Mouse (Mus musculus) embryonic facial prominence, embryonic 12.5 days (tissue): ENCODE data around the gene Lce3e. TPM values are rescaled to one million over a fixed set of nuclear protein-coding genes. Genes with fewer than 3 reads are reported as not detected.
A peak's percentile ranks its signal among the peaks of the same experiment; 100 is the strongest.

Experiments
- ATAC-seq: fragments of 200-750 bp; cut with Nextera tagmentation; 2 replicates; pipeline ENCODE4 v1.8.0; 2017; ENCODE audit not compliant: insufficient number of reproducible peaks, insufficient read depth, low FRiP score, low TSS enrichment
- H3K27ac ChIP-seq: fragments of 300-500 bp; sonication (generic); 2 replicates; pipeline ENCODE4 v1.5.1; 2016; ENCODE audit warnings: mild to moderate bottlenecking
- H3K27me3 ChIP-seq: fragments of 300-500 bp; sonication (generic); 2 replicates; pipeline ENCODE4 v1.6.1; 2016; ENCODE audit warnings: mild to moderate bottlenecking, moderate library complexity
- H3K36me3 ChIP-seq: fragments of 300-500 bp; sonication (generic); 2 replicates; pipeline ENCODE4 v1.6.1; 2016; ENCODE audit warnings: mild to moderate bottlenecking
- H3K4me1 ChIP-seq: fragments of 300-500 bp; sonication (generic); 2 replicates; pipeline ENCODE4 v1.6.1; 2016
- H3K4me2 ChIP-seq: fragments of 300-500 bp; sonication (generic); replicated peaks from 2 replicates; pipeline ENCODE4 v1.6.1; 2016; ENCODE audit warnings: mild to moderate bottlenecking, moderate library complexity
- H3K4me3 ChIP-seq: fragments of 300-500 bp; sonication (generic); 2 replicates; pipeline ENCODE4 v1.5.1; 2016; ENCODE audit warnings: mild to moderate bottlenecking
- H3K9ac ChIP-seq: fragments of 300-500 bp; sonication (generic); 2 replicates; pipeline ENCODE4 v1.6.1; 2016; ENCODE audit warnings: mild to moderate bottlenecking, moderate library complexity
- H3K9me3 ChIP-seq: fragments of 300-500 bp; sonication (generic); 2 replicates; pipeline ENCODE4 v1.6.1; 2016; ENCODE audit warnings: mild to moderate bottlenecking, moderate library complexity
- WGBS: fragments of 180-500 bp; shearing (Covaris S2); methylation state at CpG from one replicate; pipeline ENCODE4 v1.1.7; 2016; 5-methylcytosine and 5-hydroxymethylcytosine counted together
- polyA plus RNA-seq: library from polyadenylated mRNA; unstranded; fragments of >200 nt; fragmentation: Nextera tagmentation; extraction: Ambion mirVana; gene quantifications from 2 replicates; pipeline ENCODE4 v1.2.1, GENCODE M21; 2016

The Lce3e gene
- polyA plus RNA-seq, 1 experiment from 2014 or later: not detected

- peak overlapping the region; percentile 68 for H3K4me2 ChIP-seq
- H3K27ac ChIP-seq: no peak overlapping the region
- H3K4me1 ChIP-seq: no peaks in the 10 kb centered on the region
- H3K27me3 ChIP-seq: 0 out of 2 replicates have a peak, but pooled peaks cover 6% of the 10 kb centered on the region
- peak overlapping the region; percentile 45 for H3K4me3 ChIP-seq
- H3K9me3 ChIP-seq: no peaks in the 10 kb centered on the region
- no peak for ATAC-seq
- H3K9ac ChIP-seq: peak overlapping the region; percentile 40
- WGBS: 25% methylated on average over 5 of the region's 5 CpGs
- H3K36me3 ChIP-seq: no peaks in the 10 kb centered on the region
These were observed 48.0 kb downstream of the Lce3e start for GRCm38 (mm10) chr3:93014871-93015270.

- Histone ChIP-seq H3K4me1 (no peaks in the 10 kb centered on the region), H3K4me2 (peak within 1 kb of the TSS; percentile 68), H3K4me3 (peak within 1 kb of the TSS; percentile 45), H3K36me3 (no peaks in the 10 kb centered on the region), H3K27ac (0 out of 2 replicates have a peak within 1 kb of the TSS, but pooled peaks have one; percentile 25), H3K9ac (peak within 1 kb of the TSS; percentile 40), H3K9me3 (no peaks in the 10 kb centered on the region), H3K27me3 (0 out of 2 replicates have a peak, but pooled peaks cover 6% of the 10 kb centered on the region)
- 64% methylated on average over 4 of the region's 4 CpGs for WGBS
- no peak for ATAC-seq
These were observed 48.7 kb downstream of the Lce3e start, which contains the start of gene Crct1 for GRCm38 (mm10) chr3:93015460-93016104. Gene Crct1, minus strand, starts transcription at chr3:93015687.

Other genes starting within 250 kb of the Lce3e start
- not detected in 2 replicates for gene Lce1f, start 246.7 kb upstream of the Lce3e start, polyA plus RNA-seq
- gene Gm38119, start 228.0 kb upstream of the Lce3e start, polyA plus RNA-seq: not detected in 2 replicates
- gene Lce1g, start 214.7 kb upstream of the Lce3e start, polyA plus RNA-seq: not detected in 2 replicates
- not detected in 2 replicates for gene Lce1h, start 202.0 kb upstream of the Lce3e start, polyA plus RNA-seq
- gene Lce1i, start 188.2 kb upstream of the Lce3e start, polyA plus RNA-seq: not detected in 2 replicates
- not detected in 2 replicates for gene Lce1j, start 176.5 kb upstream of the Lce3e start, polyA plus RNA-seq
- gene Lce1k, start 159.2 kb upstream of the Lce3e start, polyA plus RNA-seq: not detected in 2 replicates
- not detected in 2 replicates for gene Kprp, start 139.8 kb upstream of the Lce3e start, polyA plus RNA-seq
- not detected in 2 replicates for gene Lce1l, start 115.8 kb upstream of the Lce3e start, polyA plus RNA-seq
- gene 2310050C09Rik, start 96.8 kb upstream of the Lce3e start, polyA plus RNA-seq: not detected in 2 replicates
- gene Lce3a, start 40.8 kb upstream of the Lce3e start, polyA plus RNA-seq: not detected in 2 replicates
- not detected in 2 replicates for gene Lce3b, start 34.1 kb upstream of the Lce3e start, polyA plus RNA-seq
- not detected in 2 replicates for gene Lce3c, start 22.6 kb upstream of the Lce3e start, polyA plus RNA-seq
- not detected in 2 replicates for gene Lce3d, start 9.7 kb upstream of the Lce3e start, polyA plus RNA-seq
- gene Lce3f, start 25.2 kb downstream of the Lce3e start, polyA plus RNA-seq: not detected in 2 replicates
- not detected in 2 replicates for gene Crct1, start 48.6 kb downstream of the Lce3e start, polyA plus RNA-seq
- gene Lce1m, start 52.0 kb downstream of the Lce3e start, polyA plus RNA-seq: not detected in 2 replicates
- gene Gm4858, start 101.8 kb downstream of the Lce3e start, polyA plus RNA-seq: not detected in 2 replicates
- not detected in 2 replicates for gene Crnn, start 177.7 kb downstream of the Lce3e start, polyA plus RNA-seq
- gene Flg2, start 230.2 kb downstream of the Lce3e start, polyA plus RNA-seq: not detected in 2 replicates